Mouse (Mus musculus): Measurements from ENCODE around the gene Marco.

GRCm38 (mm10) chr1:120498036-120498435 is 6.8 kb downstream of the Marco start:
- no peak for TF ChIP-seq CTCF (IDR thresholded peaks at IDR 0.05; ENCODE audit: low read depth)
- TF ChIP-seq EP300 (IDR thresholded peaks at IDR 0.05; ENCODE audit: low read depth): no peak
